Mouse (Mus musculus) erythroblast, embryonic 14.5 days (primary cell): Measurements from ENCODE around the gene Exoc6b.

ENCODE experiments used
- GATA1 ChIP-seq: IDR thresholded peaks from 2 replicates; pipeline ENCODE4 v1.6.1; 2012; ENCODE audit warnings: low read length, inconsistent platforms, mixed read lengths
- TAL1 ChIP-seq: IDR thresholded peaks from 3 replicates; pipeline ENCODE4 v1.6.1; 2012; ENCODE audit warnings: low read length, inconsistent platforms, mixed read lengths

DNA sequence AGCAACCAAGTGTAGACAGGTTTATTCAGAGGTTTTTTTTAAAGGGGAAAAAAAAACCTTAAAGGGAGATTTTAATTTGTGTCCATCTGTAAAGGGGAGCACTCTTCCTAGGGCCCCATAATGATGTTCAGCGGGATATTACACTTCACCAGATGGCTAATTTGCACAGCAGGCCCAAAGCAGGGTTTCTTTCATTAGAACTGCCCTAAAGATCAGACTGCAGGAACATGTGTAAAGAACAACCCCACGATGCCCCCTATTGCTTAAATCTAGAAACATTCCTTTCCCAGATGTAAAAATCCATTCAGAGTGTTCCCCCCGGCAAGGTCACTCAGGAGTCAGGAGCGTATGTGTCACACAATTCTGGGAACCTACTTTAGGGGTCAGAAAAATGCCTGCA lies 202.2 kb downstream of the Exoc6b start:
- no peak for TF ChIP-seq TAL1
- TF ChIP-seq GATA1: no peak
